Mouse (Mus musculus) ES-E14 (cell line): Measurements from ENCODE around the gene Slc38a3.

Source experiments
- HCFC1 ChIP-seq: IDR thresholded peaks from 2 replicates; pipeline ENCODE4 v1.6.1; 2012; ENCODE audit warnings: low read length, inconsistent platforms, borderline replicate concordance; ENCODE audit not compliant: insufficient read depth
- MAFK ChIP-seq: IDR thresholded peaks from 2 replicates; pipeline ENCODE4 v1.6.1; 2014; ENCODE audit warnings: mild to moderate bottlenecking, low read depth, low read length, inconsistent platforms; ENCODE audit not compliant: insufficient read depth
- ZC3H11A ChIP-seq: IDR thresholded peaks from 2 replicates; pipeline ENCODE4 v1.6.1; 2012; ENCODE audit warnings: low read depth, mild to moderate bottlenecking, inconsistent platforms, low read length, borderline replicate concordance
- ZNF384 ChIP-seq: IDR thresholded peaks from 2 replicates; pipeline ENCODE4 v1.6.1; 2012; ENCODE audit warnings: low read depth, low read length, inconsistent platforms

- TF ChIP-seq MAFK (no peak), HCFC1 (no peak), ZNF384 (no peak), ZC3H11A (no peak)
These were observed 19.1 kb downstream of the Slc38a3 start for GRCm38 (mm10) chr9:107650225-107650624.
